Mouse (Mus musculus) hindbrain, embryonic 12.5 days (tissue): ENCODE measurements around the gene Igfbp2. TPM values are rescaled to one million over a fixed set of nuclear protein-coding genes. Genes with fewer than 3 reads are reported as not detected.

Experiments used
- ATAC-seq: fragments of 200-750 bp; cut with Nextera tagmentation; 2 replicates; pipeline ENCODE4 v1.8.0; 2017; ENCODE audit warnings: moderate TSS enrichment; ENCODE audit not compliant: low FRiP score
- H3K27ac ChIP-seq: fragments of 300-500 bp; sonication (generic); 2 replicates; pipeline ENCODE4 v1.5.1; 2016; ENCODE audit warnings: mild to moderate bottlenecking
- H3K27me3 ChIP-seq: fragments of 300-500 bp; sonication (generic); 2 replicates; pipeline ENCODE4 v1.6.1; 2016; ENCODE audit warnings: mild to moderate bottlenecking
- H3K36me3 ChIP-seq: fragments of 300-500 bp; sonication (generic); 2 replicates; pipeline ENCODE4 v1.6.1; 2016; ENCODE audit warnings: mild to moderate bottlenecking
- H3K4me1 ChIP-seq: fragments of 300-500 bp; sonication (generic); 2 replicates; pipeline ENCODE4 v1.6.1; 2016
- H3K4me2 ChIP-seq: fragments of 300-500 bp; sonication (generic); replicated peaks from 2 replicates; pipeline ENCODE4 v1.6.1; 2016; ENCODE audit warnings: mild to moderate bottlenecking
- H3K4me3 ChIP-seq: fragments of 300-500 bp; sonication (generic); 2 replicates; pipeline ENCODE4 v1.5.1; 2016; ENCODE audit warnings: mild to moderate bottlenecking
- H3K9ac ChIP-seq: fragments of 300-500 bp; sonication (generic); 2 replicates; pipeline ENCODE4 v1.6.1; 2016; ENCODE audit warnings: mild to moderate bottlenecking, moderate library complexity
- H3K9me3 ChIP-seq: fragments of 300-500 bp; sonication (generic); replicated peaks from 2 replicates; pipeline ENCODE4 v1.6.1; 2016; ENCODE audit warnings: mild to moderate bottlenecking
- WGBS: fragments of 180-500 bp; shearing (Covaris S2); methylation state at CpG from one replicate; pipeline ENCODE4 v1.1.7; 2016; 5-methylcytosine and 5-hydroxymethylcytosine counted together
- polyA plus RNA-seq: library from polyadenylated mRNA; unstranded; fragments of >200 nt; fragmentation: Nextera tagmentation; extraction: Ambion mirVana; gene quantifications from 2 replicates; pipeline ENCODE4 v1.2.1, GENCODE M21; 2016

Igfbp2 gene
- 548 and 549 TPM in 2 replicates for polyA plus RNA-seq

DNA sequence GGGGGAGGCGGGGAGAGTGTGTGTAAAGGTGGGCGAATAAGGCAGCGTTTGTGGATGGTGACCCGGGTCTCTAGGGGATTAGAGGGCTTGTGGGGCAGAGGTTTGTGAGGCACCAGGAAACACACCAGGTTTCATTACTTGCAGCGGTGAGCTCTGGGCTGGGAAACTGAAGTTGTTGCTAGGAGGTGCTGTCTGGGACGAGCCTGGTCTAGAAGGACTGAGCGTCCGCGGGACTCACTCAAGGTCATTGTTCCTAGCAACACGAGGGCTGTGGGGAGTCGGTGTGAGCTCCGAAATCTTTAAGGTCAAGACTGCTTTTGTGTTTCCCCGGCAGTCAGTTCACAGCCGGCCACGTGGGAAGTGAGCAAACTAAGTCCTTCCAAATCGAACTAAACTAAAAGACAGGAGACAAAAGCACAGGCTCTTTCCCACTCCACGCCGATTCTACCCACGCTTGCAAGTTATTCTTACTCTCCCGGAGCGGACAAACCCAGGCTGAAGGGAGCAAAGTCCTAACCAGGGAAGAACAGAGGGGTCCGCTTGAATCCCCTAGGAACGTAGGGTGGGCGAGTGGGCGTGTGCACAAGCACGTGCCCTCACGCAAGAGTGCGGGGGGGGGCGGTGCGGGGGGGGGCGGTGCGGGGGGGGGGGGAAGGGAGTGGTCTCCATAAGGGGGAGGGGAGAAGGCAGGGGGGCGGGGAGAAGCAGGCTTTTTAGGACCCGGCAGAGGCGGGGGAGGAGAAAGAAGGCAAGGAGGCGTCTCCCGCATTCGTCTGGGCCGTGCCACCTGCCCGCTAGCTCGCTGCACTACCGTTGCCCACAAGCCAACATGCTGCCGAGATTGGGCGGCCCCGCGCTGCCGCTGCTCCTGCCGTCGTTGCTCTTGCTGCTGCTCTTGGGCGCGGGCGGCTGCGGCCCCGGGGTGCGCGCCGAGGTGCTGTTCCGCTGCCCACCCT lies at the start of gene Igfbp2:
Igfbp2 (plus strand) TSS at position 753 of the 956 bp plus-strand sequence.
- Histone ChIP-seq H3K4me2 (peak within 1 kb of the TSS; percentile 90), H3K4me1 (peaks cover 38% of the 10 kb centered on the region), H3K4me3 (peak within 1 kb of the TSS; percentile 70), H3K36me3 (no peaks in the 10 kb centered on the region), H3K27me3 (no peaks in the 10 kb centered on the region; the same call in 1 of the 2 replicates), H3K9ac (peak within 1 kb of the TSS; percentile 80), H3K27ac (peak within 1 kb of the TSS; percentile 86), H3K9me3 (no peaks in the 10 kb centered on the region)
- ATAC-seq: peak; percentile 67
- 1% methylated on average over 47 of the region's 58 CpGs for WGBS

DNA sequence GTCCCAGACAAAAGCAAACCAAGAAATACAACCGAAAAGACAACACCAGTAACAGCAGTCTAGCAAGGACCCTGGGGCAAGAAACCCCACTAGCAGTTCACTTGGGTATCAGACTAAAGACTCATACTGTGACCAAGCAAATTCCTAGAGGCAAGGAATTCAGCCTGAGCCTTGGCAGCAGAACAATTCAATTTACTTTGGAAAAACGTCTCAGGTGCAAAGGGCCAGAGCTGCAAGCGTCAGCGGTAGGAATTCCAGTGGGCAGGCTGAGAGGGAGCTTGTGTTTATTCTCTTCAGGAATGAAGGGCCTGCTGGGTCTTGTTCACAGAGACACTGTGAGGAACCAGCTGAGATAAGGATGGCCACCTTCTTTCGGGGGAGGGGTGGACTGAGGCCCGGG lies 45.5 kb upstream of the Igfbp2 start:
- WGBS: 25% methylated on average over 6 of the region's 6 CpGs
- H3K36me3 ChIP-seq: no peaks in the 10 kb centered on the region
- H3K9me3 ChIP-seq: no peaks in the 10 kb centered on the region
- peaks cover 2% of the 10 kb centered on the region; the same call in 1 of the 2 replicates for H3K4me1 ChIP-seq
- no peaks in the 10 kb centered on the region for H3K27me3 ChIP-seq
- H3K9ac ChIP-seq: no peak overlapping the region
- no peak overlapping the region for H3K4me3 ChIP-seq
- H3K4me2 ChIP-seq: no peak overlapping the region
- no peak for ATAC-seq
- H3K27ac ChIP-seq: no peak overlapping the region

DNA sequence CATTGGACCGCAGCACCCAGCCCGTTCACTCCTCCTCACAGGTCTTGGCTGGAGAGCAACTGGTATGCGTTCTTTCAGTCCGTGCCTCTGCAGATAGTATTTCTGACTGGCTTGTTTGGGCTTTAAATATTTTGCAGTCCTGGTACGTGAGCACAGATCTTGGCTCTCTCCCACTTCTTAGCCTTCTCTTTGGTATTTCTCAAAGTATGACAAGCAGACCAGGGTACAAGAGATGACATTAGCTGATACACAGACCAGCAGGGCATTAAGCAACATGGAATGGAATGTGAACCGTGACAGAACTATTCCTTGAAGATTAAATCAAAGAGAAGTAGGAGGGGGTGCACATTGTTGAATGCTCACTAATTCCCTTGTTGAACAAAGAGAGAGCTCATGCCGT lies 43.6 kb upstream of the Igfbp2 start:
- Histone ChIP-seq H3K4me1 (peaks cover 2% of the 10 kb centered on the region; the same call in 1 of the 2 replicates), H3K9me3 (no peaks in the 10 kb centered on the region), H3K4me2 (no peak overlapping the region), H3K9ac (no peak overlapping the region), H3K4me3 (no peak overlapping the region), H3K36me3 (no peaks in the 10 kb centered on the region), H3K27ac (no peak overlapping the region), H3K27me3 (no peaks in the 10 kb centered on the region)
- 49% methylated on average over 7 of the region's 7 CpGs for WGBS
- no peak for ATAC-seq

DNA sequence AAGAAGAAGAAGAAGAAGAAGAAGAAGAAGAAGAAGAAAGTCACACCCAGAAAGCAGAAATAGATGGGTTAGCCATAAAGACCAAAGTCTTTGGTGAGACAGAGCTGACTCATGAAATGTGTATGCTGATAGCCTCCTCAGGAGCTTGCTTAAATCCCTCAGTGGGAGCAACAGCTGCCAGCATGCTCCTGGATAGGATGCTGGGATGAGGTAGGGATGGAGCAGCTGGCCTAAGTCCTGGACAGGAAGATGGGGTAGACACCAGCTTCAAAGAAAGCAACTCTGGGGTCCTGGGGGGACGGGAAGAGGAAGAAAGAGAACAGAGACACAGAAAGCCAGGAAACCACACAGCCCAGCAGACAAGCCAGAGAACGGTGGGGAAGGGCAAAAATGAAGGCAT lies 41.0 kb upstream of the Igfbp2 start:
- Histone ChIP-seq H3K4me3 (no peak overlapping the region), H3K27me3 (no peaks in the 10 kb centered on the region), H3K4me2 (no peak overlapping the region), H3K9me3 (no peaks in the 10 kb centered on the region), H3K36me3 (no peaks in the 10 kb centered on the region), H3K27ac (no peak overlapping the region), H3K9ac (no peak overlapping the region), H3K4me1 (peaks cover 2% of the 10 kb centered on the region; the same call in 1 of the 2 replicates)
- WGBS: 59% methylated on average over 2 of the region's 2 CpGs
- ATAC-seq: no peak

DNA sequence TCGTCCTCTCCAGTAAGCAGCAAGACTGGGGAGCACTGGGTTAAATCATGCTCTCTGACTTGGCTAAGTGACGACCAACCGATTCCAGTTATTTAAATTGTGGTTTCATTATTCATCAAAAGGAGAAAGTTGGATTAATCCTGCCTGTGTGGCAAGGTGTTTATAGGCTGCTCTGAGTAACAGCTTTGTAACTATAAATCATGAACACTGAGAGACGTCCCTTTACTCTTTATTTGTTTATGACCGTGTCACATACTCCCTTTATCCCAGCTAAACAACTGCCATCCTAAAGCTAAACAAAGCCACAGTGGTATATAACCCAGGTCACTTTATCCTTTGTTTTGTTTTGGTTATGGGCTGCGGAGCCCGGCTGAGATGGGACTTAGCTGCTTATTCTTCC lies 40.3 kb upstream of the Igfbp2 start:
- Histone ChIP-seq H3K4me1 (peaks cover 2% of the 10 kb centered on the region; the same call in 1 of the 2 replicates), H3K9me3 (no peaks in the 10 kb centered on the region), H3K36me3 (no peaks in the 10 kb centered on the region), H3K27me3 (no peaks in the 10 kb centered on the region), H3K9ac (no peak overlapping the region), H3K4me3 (no peak overlapping the region), H3K27ac (no peak overlapping the region), H3K4me2 (no peak overlapping the region)
- ATAC-seq: no peak
- WGBS: 32% methylated on average over 7 of the region's 7 CpGs

DNA sequence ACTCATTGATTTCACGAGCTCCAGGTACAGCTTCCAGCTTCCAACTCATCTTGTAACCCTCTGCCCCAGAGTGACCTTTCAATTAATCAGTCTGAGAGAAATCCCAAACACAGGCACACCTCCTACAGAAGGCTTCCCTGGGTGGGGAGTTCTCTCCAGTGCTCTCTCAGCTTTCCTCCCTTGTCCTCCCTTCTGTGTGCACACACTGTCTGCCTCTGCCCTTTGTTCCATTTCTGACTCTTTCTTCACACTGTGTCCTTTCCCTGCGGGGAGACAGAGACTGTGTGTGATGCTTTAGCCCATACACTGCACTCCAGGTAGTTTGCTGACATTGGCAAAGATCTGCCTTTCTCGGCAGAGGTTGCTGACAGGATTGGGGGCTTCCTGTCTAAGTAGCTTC lies 33.6 kb upstream of the Igfbp2 start:
- no peak overlapping the region for H3K4me3 ChIP-seq
- H3K9ac ChIP-seq: no peak overlapping the region
- H3K27ac ChIP-seq: no peak overlapping the region
- no peaks in the 10 kb centered on the region for H3K4me1 ChIP-seq
- no peak overlapping the region for H3K4me2 ChIP-seq
- no peaks in the 10 kb centered on the region for H3K9me3 ChIP-seq
- H3K36me3 ChIP-seq: no peaks in the 10 kb centered on the region
- no peaks in the 10 kb centered on the region for H3K27me3 ChIP-seq
- ATAC-seq: no peak
- 46% methylated on average over 3 of the region's 3 CpGs for WGBS

DNA sequence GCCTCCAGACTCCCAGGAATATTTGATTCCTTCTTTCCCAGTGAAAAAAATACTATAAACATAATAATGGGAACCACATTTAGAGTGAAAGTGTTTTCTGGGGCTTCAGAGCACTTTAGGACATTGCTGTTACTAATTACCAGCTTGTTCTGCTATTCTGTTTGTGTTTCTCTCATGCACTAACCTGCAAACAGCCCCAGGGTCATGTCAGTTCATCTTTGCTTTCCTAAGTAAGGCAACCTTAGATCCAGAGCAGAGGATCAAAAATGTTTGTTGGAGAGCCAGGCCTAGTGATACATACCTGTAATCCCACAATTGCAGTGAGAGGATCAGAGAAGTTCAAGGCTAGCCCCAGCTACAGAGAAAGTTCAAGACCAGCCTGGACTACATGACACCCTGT lies 32.6 kb upstream of the Igfbp2 start:
- H3K27ac ChIP-seq: no peak overlapping the region

DNA sequence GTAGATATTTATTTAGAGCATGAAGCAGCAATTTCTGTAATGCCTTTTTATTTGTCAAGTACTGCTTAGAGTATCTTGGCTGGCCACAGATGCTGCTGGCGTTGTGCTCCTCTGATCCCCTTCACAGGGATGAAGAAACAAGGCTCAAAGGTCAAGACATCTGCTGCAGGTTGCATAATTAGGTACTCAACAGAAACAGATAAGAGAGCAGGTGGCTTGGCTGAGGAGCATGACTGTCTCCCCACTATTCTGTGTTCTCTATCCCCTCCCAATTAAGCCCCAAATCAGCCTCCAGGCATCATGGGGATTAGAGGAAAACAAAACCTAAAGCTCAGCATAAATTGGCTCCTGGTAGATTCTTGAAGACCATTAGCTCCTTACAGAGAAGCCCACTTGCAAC lies 32.0 kb upstream of the Igfbp2 start:
- H3K27ac ChIP-seq: no peak overlapping the region
- H3K36me3 ChIP-seq: no peaks in the 10 kb centered on the region
- H3K9me3 ChIP-seq: no peaks in the 10 kb centered on the region
- 61% methylated on average over 1 of the region's 1 CpGs for WGBS
- H3K4me3 ChIP-seq: no peak overlapping the region
- H3K27me3 ChIP-seq: no peaks in the 10 kb centered on the region
- no peak for ATAC-seq
- no peaks in the 10 kb centered on the region for H3K4me1 ChIP-seq
- H3K4me2 ChIP-seq: no peak overlapping the region
- no peak overlapping the region for H3K9ac ChIP-seq

More for the DNA sequence above, 32.6 kb upstream of the Igfbp2 start:
- H3K9me3 ChIP-seq: no peaks in the 10 kb centered on the region
- no peaks in the 10 kb centered on the region for H3K27me3 ChIP-seq
- no peaks in the 10 kb centered on the region for H3K36me3 ChIP-seq
- no peaks in the 10 kb centered on the region for H3K4me1 ChIP-seq
- H3K4me3 ChIP-seq: no peak overlapping the region
- no peak overlapping the region for H3K9ac ChIP-seq
- no peak for ATAC-seq
- H3K4me2 ChIP-seq: no peak overlapping the region

DNA sequence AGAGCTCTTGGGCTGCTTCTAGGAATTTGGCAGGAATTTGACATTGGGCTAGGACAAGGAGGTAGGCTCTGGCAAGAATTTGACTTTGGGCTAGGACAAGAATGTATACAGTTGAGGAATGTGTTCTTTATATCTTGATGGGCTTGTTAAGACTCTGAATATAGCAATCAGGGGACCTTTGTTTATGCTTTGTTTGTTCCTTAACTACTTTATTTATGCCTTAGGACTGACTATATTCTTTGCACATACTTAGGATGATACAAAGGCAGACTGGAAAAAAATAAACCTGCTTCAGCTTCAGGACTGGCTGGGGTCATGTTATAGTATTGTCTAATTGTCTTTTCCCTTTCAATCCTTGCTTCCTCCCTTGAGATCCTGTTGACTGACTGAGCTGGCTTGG lies 31.1 kb upstream of the Igfbp2 start:
- Histone ChIP-seq H3K4me1 (no peaks in the 10 kb centered on the region), H3K36me3 (no peaks in the 10 kb centered on the region), H3K27ac (no peak overlapping the region), H3K4me2 (no peak overlapping the region), H3K4me3 (no peak overlapping the region), H3K9me3 (no peaks in the 10 kb centered on the region), H3K27me3 (no peaks in the 10 kb centered on the region), H3K9ac (no peak overlapping the region)
- ATAC-seq: no peak

DNA sequence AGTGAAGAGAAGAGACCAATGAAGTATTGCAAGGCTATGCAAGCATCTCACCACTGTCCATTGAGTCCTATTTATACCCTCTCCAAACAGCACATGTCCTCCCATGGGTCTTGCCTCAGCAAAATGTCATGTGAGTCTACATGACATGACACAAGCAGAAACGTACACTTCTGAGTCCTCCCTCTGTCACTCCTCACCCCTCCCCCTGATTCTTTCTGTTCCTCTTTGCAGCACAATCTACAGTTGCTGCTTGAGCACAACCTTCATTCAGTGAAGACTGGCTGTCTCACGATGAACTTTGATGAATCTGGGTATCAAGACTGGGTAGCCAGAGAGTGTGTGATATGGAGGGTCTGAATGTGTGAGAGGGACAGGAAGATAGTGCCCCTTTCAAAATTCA lies 28.2 kb upstream of the Igfbp2 start:
- WGBS: 92% methylated on average over 2 of the region's 2 CpGs
- Histone ChIP-seq H3K9me3 (no peaks in the 10 kb centered on the region), H3K9ac (no peak overlapping the region), H3K4me3 (no peak overlapping the region), H3K4me2 (no peak overlapping the region), H3K27ac (no peak overlapping the region), H3K36me3 (no peaks in the 10 kb centered on the region), H3K27me3 (no peaks in the 10 kb centered on the region), H3K4me1 (no peaks in the 10 kb centered on the region)
- no peak for ATAC-seq

DNA sequence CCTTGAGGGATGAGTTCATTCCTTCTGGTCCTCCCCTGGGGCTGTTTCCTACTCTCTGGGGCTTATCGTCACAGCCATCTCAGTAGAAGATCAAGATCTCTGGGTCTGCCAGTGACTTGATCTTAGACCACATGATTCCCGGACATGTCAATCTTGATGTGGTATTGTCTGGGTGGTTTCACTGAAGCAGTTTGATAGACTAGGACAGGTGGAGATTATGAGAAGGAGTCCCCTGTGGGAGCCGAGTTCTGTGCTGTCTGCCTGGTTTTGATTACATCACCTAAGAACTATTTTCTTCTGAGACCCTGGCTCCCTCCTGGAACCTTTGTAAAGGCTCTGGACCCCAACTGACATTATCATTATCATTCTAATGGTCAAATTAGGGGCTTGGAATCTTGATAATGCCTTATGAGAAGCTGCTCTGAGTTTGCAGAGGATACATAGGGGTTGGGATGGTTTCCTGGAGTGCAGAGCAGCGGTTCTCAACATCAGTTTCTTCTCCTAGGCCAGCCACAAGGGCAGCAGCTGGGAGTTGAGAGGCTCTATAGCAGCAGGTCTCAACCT lies 27.1 kb upstream of the Igfbp2 start:
- Histone ChIP-seq H3K27ac (no peak overlapping the region), H3K9me3 (no peaks in the 10 kb centered on the region), H3K27me3 (no peaks in the 10 kb centered on the region), H3K4me3 (no peak overlapping the region), H3K36me3 (no peaks in the 10 kb centered on the region), H3K4me2 (no peak overlapping the region), H3K4me1 (no peaks in the 10 kb centered on the region), H3K9ac (no peak overlapping the region)
- 66% methylated on average over 4 of the region's 4 CpGs for WGBS
- ATAC-seq: no peak

DNA sequence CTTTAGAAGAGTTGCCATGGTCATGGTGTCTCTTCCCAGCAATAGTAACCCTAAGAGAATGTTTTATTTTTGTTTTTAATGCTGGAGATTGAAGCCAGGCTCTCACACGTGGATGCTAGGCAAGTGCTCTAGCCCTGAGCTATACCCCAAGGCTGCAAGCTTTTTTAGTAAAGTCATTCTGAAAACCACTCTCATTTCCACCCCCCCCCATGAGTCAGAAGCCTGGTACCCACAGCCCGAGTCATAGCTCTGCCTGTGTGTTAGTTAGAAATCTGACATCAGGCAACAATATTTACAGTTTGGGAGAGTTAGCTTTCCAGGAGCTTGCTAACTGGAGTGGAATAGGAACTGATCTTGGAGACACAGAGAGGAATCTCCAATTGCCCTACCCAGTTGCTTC lies 25.9 kb upstream of the Igfbp2 start:
- no peak for ATAC-seq
- Histone ChIP-seq H3K27me3 (no peaks in the 10 kb centered on the region), H3K9me3 (no peaks in the 10 kb centered on the region), H3K4me3 (no peak overlapping the region), H3K27ac (no peak overlapping the region), H3K4me1 (no peaks in the 10 kb centered on the region), H3K9ac (no peak overlapping the region), H3K36me3 (no peaks in the 10 kb centered on the region), H3K4me2 (no peak overlapping the region)
- 88% methylated on average over 2 of the region's 2 CpGs for WGBS

DNA sequence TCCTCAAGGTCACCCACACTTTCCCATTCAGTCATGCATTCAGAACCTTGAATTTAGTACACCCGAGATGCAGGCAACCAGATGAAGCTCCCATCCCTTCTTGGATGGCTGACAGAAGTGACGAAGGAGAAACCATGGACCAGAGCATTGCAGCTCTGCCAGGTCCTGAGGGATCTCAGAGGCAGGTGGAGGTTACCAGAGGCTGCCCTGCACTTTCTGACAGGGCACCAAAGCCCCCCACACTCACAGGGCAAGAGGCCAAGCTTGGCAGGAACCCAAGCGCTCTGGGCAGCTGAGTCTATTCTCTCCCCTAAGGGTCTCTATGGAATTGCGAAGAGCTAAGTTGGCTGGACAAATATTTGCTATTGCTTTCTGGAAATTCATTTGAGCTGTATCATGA lies 20.3 kb upstream of the Igfbp2 start:
- H3K27me3 ChIP-seq: no peaks in the 10 kb centered on the region
- no peaks in the 10 kb centered on the region for H3K36me3 ChIP-seq
- no peaks in the 10 kb centered on the region for H3K9me3 ChIP-seq
- no peak overlapping the region for H3K27ac ChIP-seq
- no peak for ATAC-seq
- no peak overlapping the region for H3K9ac ChIP-seq
- no peak overlapping the region for H3K4me2 ChIP-seq
- peaks cover 13% of the 10 kb centered on the region for H3K4me1 ChIP-seq
- no peak overlapping the region for H3K4me3 ChIP-seq
- WGBS: 88% methylated on average over 4 of the region's 4 CpGs
